9 mouse cellular contexts compared by ENCODE assay signal in genomic region chr10:92161501-92161900, GRCm38 (mm10).
DNase-seq lines count a peak whose midpoint lies in the region; ATAC-seq lines count a peak whose summit lies in the region.
"Had no signal": no experiment of that assay in that cellular context is flagged by ENCODE, and none has a peak within 500 bp of the region (broad histone marks: within the 10 kb centered on the region; RNA-seq: fewer than 3 reads in every experiment).

No protein-coding gene starts in this region.

- ATAC-seq in hindbrain, embryonic 12.5 days (ENCODE audit: low FRiP score): no peak
- no peak for ATAC-seq in midbrain, embryonic 16.5 days
- no peak for ATAC-seq in erythroblast, adult 5-6 weeks (replicated peaks; ENCODE audit: low FRiP score, poor library complexity, severe bottlenecking)

- peak overlapping the region; percentile 43 for H3K4me3 ChIP-seq in hindbrain, embryonic 12.5 days
- peak overlapping the region; percentile 48 for H3K4me3 ChIP-seq in midbrain, embryonic 16.5 days (ENCODE audit: low read depth, low read length)

- H3K9me3 ChIP-seq in hindbrain, embryonic 12.5 days (replicated peaks): no peaks in the 10 kb centered on the region
- no peaks in the 10 kb centered on the region for H3K9me3 ChIP-seq in midbrain, embryonic 16.5 days (replicated peaks; ENCODE audit: control insufficient read depth, low read length, poor library complexity, severe bottlenecking)

- peak; percentile 7 for DNase-seq in ZHBTc4 (ENCODE audit: low read depth, low spot score)
- DNase-seq in embryo, embryonic 9.5 days (ENCODE audit: extremely low spot score): peak; percentile 34
- DNase-seq in cerebellum, adult 11-12 months: no peak
- no peak for DNase-seq in gastrocnemius, postnatal 14 days
- DNase-seq: kidney, adult 18-20 months; right cerebral cortex, postnatal 25 days had no signal

- peak overlapping the region; percentile 53 for H3K4me2 ChIP-seq in hindbrain, embryonic 12.5 days (replicated peaks)
- H3K4me2 ChIP-seq in midbrain, embryonic 16.5 days (ENCODE audit: low read length): peak overlapping the region; percentile 59

- intact Hi-C loops in gastrocnemius, postnatal 14 days (cut with DNase I; ENCODE audit: low total_unique reads): no loop called here

- peak overlapping the region; percentile 65 for H3K9ac ChIP-seq in hindbrain, embryonic 12.5 days
- peak overlapping the region; percentile 73 for H3K9ac ChIP-seq in midbrain, embryonic 16.5 days (ENCODE audit: low read depth, low read length)

- WGBS in hindbrain, embryonic 12.5 days: 7% methylated on average over 9 of the region's 9 CpGs
- WGBS in midbrain, embryonic 16.5 days: under 1% methylated on average over 9 of the region's 9 CpGs

- no peaks in the 10 kb centered on the region for H3K36me3 ChIP-seq in hindbrain, embryonic 12.5 days
- H3K36me3 ChIP-seq in midbrain, embryonic 16.5 days (ENCODE audit: control insufficient read depth, insufficient read depth, low read length): no peaks in the 10 kb centered on the region

- no peaks in the 10 kb centered on the region for H3K27me3 ChIP-seq in hindbrain, embryonic 12.5 days
- no peaks in the 10 kb centered on the region for H3K27me3 ChIP-seq in midbrain, embryonic 16.5 days (ENCODE audit: control insufficient read depth, insufficient read depth, low read depth, low read length)

- H3K4me1 ChIP-seq in hindbrain, embryonic 12.5 days: 0 out of 2 replicates have a peak, but pooled peaks cover 3% of the 10 kb centered on the region
- peaks cover 21% of the 10 kb centered on the region for H3K4me1 ChIP-seq in midbrain, embryonic 16.5 days (ENCODE audit: control insufficient read depth, insufficient read depth, low read length)

- H3K27ac ChIP-seq in hindbrain, embryonic 12.5 days: peak overlapping the region; percentile 80
- H3K27ac ChIP-seq in midbrain, embryonic 16.5 days (ENCODE audit: low read length): peak overlapping the region; percentile 85

Comparison
In these comparisons a context has a peak if more than half of its experiments do, and no peak if none do; other contexts are left out.
1. DNase-seq: peak in ZHBTc4 (single experiment) and embryo, embryonic 9.5 days (single experiment); none in cerebellum, adult 11-12 months (single experiment) and gastrocnemius, postnatal 14 days (single experiment).